Mouse (Mus musculus) granulocyte monocyte progenitor cell, adult 5-6 weeks (primary cell): Measurements from ENCODE around the gene Tprkb. TPM values are rescaled to one million over a fixed set of nuclear protein-coding genes. Genes with fewer than 3 reads are reported as not detected.
"Not testable (repeated sequence)": the region's sequence is repeated elsewhere in the genome, so short reads cannot be mapped to it uniquely, and the experiment has no call there.

Experiments
- ATAC-seq: replicated peaks from 2 replicates; pipeline ENCODE4 v1.8.0; 2016; ENCODE audit warnings: mild to moderate bottlenecking, moderate TSS enrichment, inconsistent platforms; ENCODE audit not compliant: poor library complexity, severe bottlenecking
- total RNA-seq, 2 experiments: library from RNA; stranded (forward) in 1 of 2; stranded (reverse) in 1 of 2; fragments of 200-712, 200-1000 nt in 1 of 2; fragments of >200 nt in 1 of 2; fragmentation: Nextera tagmentation in 1 of 2; gene quantifications; 2 replicates each; pipeline ENCODE4 v1.2.3; 2014 to 2017

The Tprkb gene
- total RNA-seq, 2 experiments from 2014 or later: 17.3 to 30.1 TPM

DNA sequence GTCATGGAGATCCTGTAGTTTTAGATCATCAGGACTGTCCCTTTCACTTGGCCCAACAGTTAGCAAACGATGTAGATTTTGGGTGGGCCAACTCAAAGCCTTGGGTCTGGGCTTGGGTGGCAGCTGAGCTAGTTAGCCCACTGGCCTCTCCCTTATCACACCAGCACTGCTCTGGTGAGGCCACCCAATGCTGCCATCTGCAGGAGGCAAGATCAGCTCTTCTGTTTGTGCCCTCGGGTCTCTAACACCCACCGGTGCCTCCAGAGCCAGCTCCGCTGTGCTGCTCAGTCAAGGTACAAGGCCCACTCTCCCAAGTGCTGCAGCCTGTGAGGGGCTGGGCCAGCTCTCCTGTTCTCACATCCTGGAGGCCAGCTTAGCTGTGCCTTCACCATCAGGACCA is 55.0 kb downstream of the Tprkb start:
- 0 out of 2 replicates have a peak, but pooled peaks have one; percentile 19 for ATAC-seq

DNA sequence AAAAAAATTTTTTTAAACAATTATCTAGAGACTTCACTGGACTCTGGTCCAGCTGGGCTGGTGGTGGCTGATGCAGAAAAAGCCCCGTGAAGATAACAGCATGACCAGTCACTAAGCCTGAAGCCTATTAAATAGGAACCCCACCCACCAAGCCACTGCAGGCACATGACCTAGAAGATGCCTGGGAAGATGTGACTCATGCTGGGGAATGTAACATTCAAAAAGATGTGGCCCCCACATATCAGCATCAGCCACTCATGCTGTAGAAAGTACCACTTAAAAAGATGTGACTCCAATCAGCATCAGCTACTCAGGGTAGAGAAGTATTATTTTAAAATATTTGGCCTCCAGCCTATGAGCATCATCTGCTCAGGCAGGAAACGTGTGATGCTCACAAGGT is 58.2 kb downstream of the Tprkb start:
- ATAC-seq: no peak

DNA sequence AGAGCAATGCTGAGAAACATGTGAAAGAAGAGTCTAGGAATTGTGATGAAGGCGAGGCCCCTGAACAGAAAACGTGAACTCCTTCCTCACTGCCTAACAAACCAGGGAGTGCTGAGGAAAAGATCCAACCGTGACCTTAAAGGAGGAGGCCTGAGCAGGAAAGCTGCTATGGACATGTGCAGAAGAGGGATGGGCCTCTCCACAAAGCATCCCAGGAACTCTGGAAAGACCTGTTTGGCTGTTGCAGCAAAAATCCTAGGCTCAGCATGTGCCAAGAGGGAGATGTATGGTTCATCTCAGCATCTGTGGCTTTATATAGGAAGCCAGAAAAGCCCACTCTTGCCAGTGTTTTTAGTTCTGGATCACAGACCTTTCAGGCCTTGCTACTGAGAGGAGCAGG is 61.0 kb downstream of the Tprkb start:
- ATAC-seq: no peak

DNA sequence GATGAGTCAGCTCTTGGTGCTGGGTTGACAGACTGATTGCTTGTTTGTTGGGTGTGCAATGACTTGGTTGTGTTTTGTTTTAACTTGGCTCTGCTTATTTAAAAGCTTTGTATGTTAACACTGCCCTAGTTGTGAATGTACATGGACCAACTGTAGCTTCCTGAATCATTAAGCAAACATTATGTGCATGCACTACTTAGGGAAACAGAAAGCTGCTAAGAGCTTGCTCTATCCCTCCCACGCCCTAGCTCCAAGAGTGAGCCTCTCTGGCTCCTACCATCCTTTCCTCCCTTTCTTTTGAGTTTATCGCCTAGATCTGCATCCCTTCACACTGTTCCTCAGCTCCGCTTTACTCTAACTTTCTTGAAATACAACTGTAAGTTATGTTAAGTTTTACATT is 61.7 kb downstream of the Tprkb start:
- ATAC-seq: no peak

DNA sequence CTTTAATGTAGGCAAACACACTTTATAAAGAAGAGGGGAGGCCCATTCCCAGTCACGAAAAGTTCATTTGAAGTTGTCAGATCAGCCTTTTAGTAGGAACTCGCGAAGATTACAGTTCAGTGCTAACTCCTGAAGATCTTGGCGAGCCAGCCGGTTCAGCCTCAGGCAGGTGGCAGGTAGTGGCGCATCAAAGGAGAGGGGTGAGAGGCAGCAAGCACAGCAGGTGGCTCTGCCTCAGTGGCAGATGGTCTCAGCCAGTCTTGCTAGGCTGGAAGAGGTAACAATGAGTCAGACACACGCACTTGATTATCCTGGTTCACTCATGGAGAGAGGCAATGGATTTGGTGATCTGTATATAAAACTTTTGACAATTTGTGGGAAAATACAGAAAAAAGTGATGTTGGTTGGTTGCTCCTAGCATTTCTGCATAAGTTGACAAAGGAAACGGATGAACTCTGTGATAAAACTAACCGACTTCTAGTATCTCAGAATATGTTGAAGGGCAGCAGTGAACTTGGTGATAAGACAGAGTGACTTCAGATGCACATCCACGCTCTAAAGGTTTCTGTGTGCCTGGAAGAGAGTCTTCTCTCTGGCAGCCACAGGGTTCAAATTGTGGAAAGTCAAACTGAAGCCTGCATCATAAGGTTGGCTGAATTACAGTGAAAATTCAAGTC is 63.4 kb downstream of the Tprkb start:
- ATAC-seq: no peak

DNA sequence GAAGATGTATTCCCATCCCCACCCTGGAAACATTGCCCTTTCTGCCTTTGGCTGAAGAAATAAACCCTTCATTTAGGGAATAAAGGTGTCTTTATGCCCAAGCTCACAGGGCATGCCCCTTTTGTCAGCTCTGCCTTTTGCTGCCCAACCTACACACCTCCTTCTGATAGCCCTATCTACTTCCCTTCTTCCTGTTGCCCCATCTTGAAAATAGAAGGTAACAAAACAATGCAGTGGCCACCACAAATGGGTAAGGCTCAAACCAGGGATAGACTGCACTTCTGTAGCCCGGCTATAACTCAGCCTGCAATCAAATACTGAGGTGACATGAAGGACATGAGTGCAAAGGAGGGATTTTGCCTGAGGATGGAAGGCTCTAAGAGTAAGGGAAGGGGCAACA is 64.1 kb downstream of the Tprkb start:
- ATAC-seq: no peak

DNA sequence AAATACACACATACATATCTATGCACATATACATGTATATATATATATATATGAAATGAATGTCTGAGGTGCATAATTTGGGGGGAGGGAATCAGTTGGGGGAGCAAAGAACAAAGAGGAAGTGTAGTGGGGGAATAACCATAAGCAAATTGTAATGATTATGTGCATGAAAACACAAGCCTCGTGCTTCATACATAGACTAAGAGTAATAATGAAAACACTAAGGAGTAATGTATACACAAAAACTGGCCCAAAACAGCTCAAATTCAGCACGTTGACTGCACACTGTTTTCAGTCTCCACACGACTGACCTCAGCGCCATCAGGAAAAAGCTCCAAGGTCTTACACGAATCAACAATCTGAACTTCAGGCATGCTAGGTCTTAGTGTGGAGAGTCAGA is 64.6 kb downstream of the Tprkb start:
- no peak for ATAC-seq

DNA sequence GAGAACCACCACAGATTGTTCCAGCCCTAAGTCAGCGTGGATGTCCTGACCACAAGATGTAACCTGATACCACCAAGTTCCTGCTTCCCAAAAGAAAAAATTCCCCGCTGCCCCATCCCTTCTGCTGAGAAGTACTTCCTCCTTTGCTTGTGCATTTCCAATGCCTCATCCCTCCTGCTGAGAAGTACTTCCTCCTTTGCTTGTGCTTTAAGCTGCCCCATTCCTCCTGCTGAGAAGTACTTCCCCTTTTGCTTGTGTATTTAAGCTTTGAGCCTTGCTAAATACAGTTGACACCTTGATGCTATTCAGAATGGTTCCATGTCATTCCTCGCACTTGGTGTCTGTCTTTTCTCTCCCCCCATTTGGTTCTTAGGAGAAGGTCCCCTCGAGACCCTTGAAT is 67.1 kb downstream of the Tprkb start:
- not testable (repeated sequence) for ATAC-seq

Other genes starting within 250 kb of the Tprkb start
- gene Nat8f7, start 198.7 kb upstream of the Tprkb start, total RNA-seq (2014; fragmentation: Nextera tagmentation): not detected in 2 replicates
- gene Nat8f7, start 198.7 kb upstream of the Tprkb start, total RNA-seq (2017): not detected in 2 replicates
- not detected in 2 replicates for gene Nat8f3, start 146.1 kb upstream of the Tprkb start, total RNA-seq (2014; fragmentation: Nextera tagmentation)
- gene Nat8f3, start 146.1 kb upstream of the Tprkb start, total RNA-seq (2017): not detected in 2 replicates
- not detected in 2 replicates for gene Nat8f6, start 90.9 kb upstream of the Tprkb start, total RNA-seq (2014; fragmentation: Nextera tagmentation)
- not detected in 2 replicates for gene Nat8f6, start 90.9 kb upstream of the Tprkb start, total RNA-seq (2017)
- gene Nat8f5, start 90.9 kb upstream of the Tprkb start, total RNA-seq (2014; fragmentation: Nextera tagmentation): not detected in 2 replicates
- gene Nat8f5, start 90.9 kb upstream of the Tprkb start, total RNA-seq (2017): not detected in 2 replicates
- not detected in 2 replicates for gene Nat8, start 79.8 kb upstream of the Tprkb start, total RNA-seq (2014; fragmentation: Nextera tagmentation)
- not detected in 2 replicates for gene Nat8, start 79.8 kb upstream of the Tprkb start, total RNA-seq (2017)
- not detected in 2 replicates for gene Nat8f2, start 42.7 kb upstream of the Tprkb start, total RNA-seq (2014; fragmentation: Nextera tagmentation)
- not detected in 2 replicates for gene Nat8f2, start 42.7 kb upstream of the Tprkb start, total RNA-seq (2017)
- 0.58 and 2.0 TPM in 2 replicates for gene Nat8f4, start 7.0 kb upstream of the Tprkb start, total RNA-seq (2014; fragmentation: Nextera tagmentation)
- gene Nat8f4, start 7.0 kb upstream of the Tprkb start, total RNA-seq (2017): 0.90 and 1.3 TPM in 2 replicates
- gene Nat8f1, start 3.8 kb downstream of the Tprkb start, total RNA-seq (2014; fragmentation: Nextera tagmentation): 6.9 and 10.4 TPM in 2 replicates
- gene Nat8f1, start 3.8 kb downstream of the Tprkb start, total RNA-seq (2017): 3.4 and 3.7 TPM in 2 replicates
- gene Dusp11, start 49.8 kb downstream of the Tprkb start, total RNA-seq (2014; fragmentation: Nextera tagmentation): 56.9 and 57.9 TPM in 2 replicates
- 44.0 and 45.4 TPM in 2 replicates for gene Dusp11, start 49.8 kb downstream of the Tprkb start, total RNA-seq (2017)
- not detected in 2 replicates for gene Figla, start 104.3 kb downstream of the Tprkb start, total RNA-seq (2014; fragmentation: Nextera tagmentation)
- gene Figla, start 104.3 kb downstream of the Tprkb start, total RNA-seq (2017): not detected in 2 replicates
- gene Add2, start 116.8 kb downstream of the Tprkb start, total RNA-seq (2014; fragmentation: Nextera tagmentation): 0.21 TPM in 1 of 2 replicates, not detected in the other
- 0.22 and 1.5 TPM in 2 replicates for gene Add2, start 116.8 kb downstream of the Tprkb start, total RNA-seq (2017)